In genomic region chrX:166509761-166510738, GRCm38 (mm10) we compare ENCODE assay signal across 8 mouse cellular contexts. TPM values are rescaled to one million over a fixed set of nuclear protein-coding genes. Genes with fewer than 3 reads are reported as not detected.
DNase-seq lines count a peak whose midpoint lies in the region; ATAC-seq lines count a peak whose summit lies in the region.

No protein-coding gene starts in this region.

- 23% methylated on average over 64 of the region's 65 CpGs for WGBS in hindbrain, embryonic 13.5 days

- peak; percentile 99 for ATAC-seq in hindbrain, embryonic 13.5 days (ENCODE audit: low FRiP score)

- H3K4me2 ChIP-seq in hindbrain, embryonic 13.5 days = peak overlapping the region; percentile 48

- H3K27me3 ChIP-seq in hindbrain, embryonic 13.5 days = no peaks in the 10 kb centered on the region

- 0 out of 2 replicates have a peak, but pooled peaks cover 4% of the 10 kb centered on the region for H3K4me1 ChIP-seq in hindbrain, embryonic 13.5 days (replicated peaks)

- DNase-seq in NIH3T3 (ENCODE audit: low read depth) = peak; percentile 97
- DNase-seq in cerebellum, postnatal 10 days = peak; percentile 93 to 96
- peak; percentile 86 to 87 for DNase-seq in frontal cortex, postnatal 10 days (ENCODE audit: low spot score in 2 of 2)
- peak; percentile 70 to 71 for DNase-seq in layer of hippocampus, postnatal 25 days (ENCODE audit: extremely low spot score in 1 of 2, low spot score in 1 of 2)
- DNase-seq in lung, postnatal 25 days (ENCODE audit: low spot score) = peak; percentile 95
- peak; percentile 93 for DNase-seq in retina, embryonic 14.5 days (ENCODE audit: low spot score)
- DNase-seq in thymus, postnatal 4 days = peak; percentile 93

- H3K4me3 ChIP-seq in hindbrain, embryonic 13.5 days = peak overlapping the region; percentile 49

- H3K9ac ChIP-seq in hindbrain, embryonic 13.5 days = peak overlapping the region; percentile 77

- H3K27ac ChIP-seq in hindbrain, embryonic 13.5 days = peak overlapping the region; percentile 99

- H3K36me3 ChIP-seq in hindbrain, embryonic 13.5 days = 0 out of 2 replicates have a peak, but pooled peaks cover 3% of the 10 kb centered on the region

- H3K9me3 ChIP-seq in hindbrain, embryonic 13.5 days = no peaks in the 10 kb centered on the region

RNA-seq across cellular contexts. Expression of gene Tceanc, which starts 8.3 kb away (rescaled TPM):
- polyA plus RNA-seq in hindbrain, embryonic 13.5 days (2015; fragmentation: Nextera tagmentation; extraction: Ambion mirVana) = 8.3 and 8.5 TPM in 2 replicates
- total RNA-seq in layer of hippocampus, postnatal 25 days (2021) = 1 to 10 TPM; 2.0 to 2.2 TPM

RNA-seq across cellular contexts. Expression of gene Rab9, which starts 30.4 kb away (rescaled TPM):
- 49.1 and 53.2 TPM in 2 replicates for polyA plus RNA-seq in hindbrain, embryonic 13.5 days (2015; fragmentation: Nextera tagmentation; extraction: Ambion mirVana)
- total RNA-seq in layer of hippocampus, postnatal 25 days (2021) = 10 to 100 TPM; 38.5 to 39.0 TPM

Comparison
In these comparisons a context has a peak if more than half of its experiments do, and no peak if none do; other contexts are left out.
1. Peak in every context shown above with its lines: DNase-seq, ATAC-seq, H3K4me3 ChIP-seq and H3K27ac ChIP-seq.